Mouse (Mus musculus) hindbrain, embryonic 14.5 days (tissue): Measurements from ENCODE around the gene Ccdc65. TPM values are rescaled to one million over a fixed set of nuclear protein-coding genes. Genes with fewer than 3 reads are reported as not detected.

Experiments
- ATAC-seq: fragments of 200-750 bp; cut with Nextera tagmentation; 2 replicates; pipeline ENCODE4 v1.8.0; 2017; ENCODE audit warnings: moderate number of reproducible peaks, mild to moderate bottlenecking, moderate TSS enrichment, moderate library complexity; ENCODE audit not compliant: low FRiP score
- DNase-seq: peaks from one replicate; pipeline ENCODE4 v3.0.0-alpha.2; 2015; ENCODE audit warnings: low spot score
- H3K27ac ChIP-seq: fragments of 300-500 bp; sonication (generic); 2 replicates; pipeline ENCODE4 v1.5.1; 2014; ENCODE audit warnings: mild to moderate bottlenecking, moderate library complexity
- H3K27me3 ChIP-seq: fragments of 300-500 bp; sonication (generic); 2 replicates; pipeline ENCODE4 v1.6.1; 2014; ENCODE audit warnings: mild to moderate bottlenecking, low read length, mixed read lengths; ENCODE audit not compliant: control insufficient read depth, insufficient read depth
- H3K36me3 ChIP-seq: fragments of 300-500 bp; sonication (generic); replicated peaks from 2 replicates; pipeline ENCODE4 v1.6.1; 2014; ENCODE audit not compliant: control insufficient read depth, insufficient read depth
- H3K4me1 ChIP-seq: fragments of 300-500 bp; sonication (generic); replicated peaks from 2 replicates; pipeline ENCODE4 v1.6.1; 2014; ENCODE audit warnings: antibody characterized with exemption, low read length, mixed read lengths; ENCODE audit not compliant: control insufficient read depth, insufficient read depth
- H3K4me2 ChIP-seq: fragments of 300-500 bp; sonication (generic); replicated peaks from 2 replicates; pipeline ENCODE4 v1.6.1; 2014; ENCODE audit warnings: mild to moderate bottlenecking, moderate library complexity
- H3K4me3 ChIP-seq: fragments of 300-500 bp; sonication (generic); replicated peaks from 2 replicates; pipeline ENCODE4 v1.5.1; 2014; ENCODE audit warnings: mild to moderate bottlenecking, low read length
- H3K9ac ChIP-seq: fragments of 300-500 bp; sonication (generic); 2 replicates; pipeline ENCODE4 v1.6.1; 2014
- H3K9me3 ChIP-seq: fragments of 300-500 bp; sonication (generic); 2 replicates; pipeline ENCODE4 v1.6.1; 2016; ENCODE audit warnings: low read length; ENCODE audit not compliant: control insufficient read depth
- WGBS: fragments of 180-500 bp; shearing (Covaris S2); extraction: QIAGEN DNeasy Blood & Tissue Kit; methylation state at CpG from one replicate; pipeline ENCODE4 v1.1.7; 2014; 5-methylcytosine and 5-hydroxymethylcytosine counted together
- polyA plus RNA-seq: library from polyadenylated mRNA; unstranded; fragments of >200 nt; fragmentation: Nextera tagmentation; extraction: Ambion mirVana; gene quantifications from 2 replicates; pipeline ENCODE4 v1.2.1, GENCODE M21; 2014

Ccdc65 gene
- polyA plus RNA-seq, 1 experiment from 2014 or later, result 6.6 TPM

- H3K27me3 ChIP-seq, result peaks cover 69% of the 10 kb centered on the region
- no peak for DNase-seq
- no peak overlapping the region for H3K9ac ChIP-seq
- H3K9me3 ChIP-seq, result no peaks in the 10 kb centered on the region
- H3K4me1 ChIP-seq, result peaks cover 13% of the 10 kb centered on the region
- H3K27ac ChIP-seq, result no peak overlapping the region
- no peaks in the 10 kb centered on the region for H3K36me3 ChIP-seq
- ATAC-seq, result no peak
- H3K4me2 ChIP-seq, result no peak overlapping the region
- H3K4me3 ChIP-seq, result no peak overlapping the region
- 16% methylated on average over 5 of the region's 5 CpGs for WGBS
These were observed 60.3 kb downstream of the Ccdc65 start for GRCm38 (mm10) chr15:98768259-98768658.

- H3K4me3 ChIP-seq, result no peak overlapping the region; the same call in 1 of the 2 replicates
These were observed 63.9 kb downstream of the Ccdc65 start for GRCm38 (mm10) chr15:98771813-98772425.

GRCm38 (mm10) chr15:98772511-98773211 lies 64.7 kb downstream of the Ccdc65 start:
- Histone ChIP-seq H3K4me2 (peak overlapping the region; percentile 41), H3K27ac (no peak overlapping the region), H3K9ac (peak overlapping the region; percentile 1; the same call in 1 of the 2 replicates), H3K27me3 (peaks cover 99% of the 10 kb centered on the region), H3K4me3 (peak overlapping the region; percentile 12), H3K4me1 (peaks cover 19% of the 10 kb centered on the region), H3K36me3 (no peaks in the 10 kb centered on the region), H3K9me3 (no peaks in the 10 kb centered on the region)
- no peak for DNase-seq
- 2% methylated on average over 36 of the region's 36 CpGs for WGBS
- no peak for ATAC-seq

More at GRCm38 (mm10) chr15:98771813-98772425, 63.9 kb downstream of the Ccdc65 start:
- Histone ChIP-seq H3K9me3 (no peaks in the 10 kb centered on the region), H3K36me3 (no peaks in the 10 kb centered on the region), H3K4me2 (peak overlapping the region; percentile 41), H3K27ac (no peak overlapping the region), H3K4me1 (peaks cover 15% of the 10 kb centered on the region; the same call in 1 of the 2 replicates), H3K9ac (peak overlapping the region; percentile 1; the same call in 1 of the 2 replicates), H3K27me3 (peaks cover 92% of the 10 kb centered on the region)
- ATAC-seq (no peak), DNase-seq (no peak)
- 6% methylated on average over 12 of the region's 12 CpGs for WGBS

Other genes with a start within 250 kb of the Ccdc65 start
- gene OR5BS1P, start 238.3 kb upstream of the Ccdc65 start, polyA plus RNA-seq, result not detected in 2 replicates
- not detected in 2 replicates for gene Lalba, start 225.5 kb upstream of the Ccdc65 start, polyA plus RNA-seq
- not detected in 2 replicates for gene Olfr279, start 215.8 kb upstream of the Ccdc65 start, polyA plus RNA-seq
- gene Kansl2, start 173.9 kb upstream of the Ccdc65 start, polyA plus RNA-seq, result 99.5 and 100 TPM in 2 replicates
- gene Ccnt1, start 137.3 kb upstream of the Ccdc65 start, polyA plus RNA-seq, result 59.8 and 65.1 TPM in 2 replicates
- not detected in 2 replicates for gene 4930415O20Rik, start 137.2 kb upstream of the Ccdc65 start, polyA plus RNA-seq
- gene Adcy6, start 98.1 kb upstream of the Ccdc65 start, polyA plus RNA-seq, result 8.4 and 11.0 TPM in 2 replicates
- gene Cacnb3, start 77.4 kb upstream of the Ccdc65 start, polyA plus RNA-seq, result 98.3 and 101 TPM in 2 replicates
- gene Ddx23, start 45.3 kb upstream of the Ccdc65 start, polyA plus RNA-seq, result 22.5 and 24.2 TPM in 2 replicates
- gene Rnd1, start 30.7 kb upstream of the Ccdc65 start, polyA plus RNA-seq, result 6.0 and 6.1 TPM in 2 replicates
- 6.4 and 7.2 TPM in 2 replicates for gene Fkbp11, start 20.0 kb downstream of the Ccdc65 start, polyA plus RNA-seq
- gene Arf3, start 55.0 kb downstream of the Ccdc65 start, polyA plus RNA-seq, result 77.2 and 84.7 TPM in 2 replicates
- gene Wnt10b, start 69.9 kb downstream of the Ccdc65 start, polyA plus RNA-seq, result not detected in 2 replicates
- 1.9 and 2.1 TPM in 2 replicates for gene Wnt1, start 81.7 kb downstream of the Ccdc65 start, polyA plus RNA-seq
- 0.59 and 0.64 TPM in 2 replicates for gene Ddn, start 101.3 kb downstream of the Ccdc65 start, polyA plus RNA-seq
- gene Prkag1, start 123.3 kb downstream of the Ccdc65 start, polyA plus RNA-seq, result 59.0 and 65.3 TPM in 2 replicates
- gene Kmt2d, start 163.0 kb downstream of the Ccdc65 start, polyA plus RNA-seq, result 12.9 and 14.9 TPM in 2 replicates
- 19.4 and 19.8 TPM in 2 replicates for gene Rhebl1, start 186.3 kb downstream of the Ccdc65 start, polyA plus RNA-seq
- gene Dhh, start 190.3 kb downstream of the Ccdc65 start, polyA plus RNA-seq, result 1.1 and 1.4 TPM in 2 replicates
- 6.4 and 8.1 TPM in 2 replicates for gene Lmbr1l, start 210.0 kb downstream of the Ccdc65 start, polyA plus RNA-seq
- 1,223 and 1,455 TPM in 2 replicates for gene Tuba1b, start 226.4 kb downstream of the Ccdc65 start, polyA plus RNA-seq
- gene Gm49450, start 245.3 kb downstream of the Ccdc65 start, polyA plus RNA-seq, result not detected in 2 replicates
- gene Tuba1a, start 245.5 kb downstream of the Ccdc65 start, polyA plus RNA-seq, result 14,408 and 15,410 TPM in 2 replicates